Mouse (Mus musculus): Measurements from ENCODE around the gene Ntsr2.

DNA sequence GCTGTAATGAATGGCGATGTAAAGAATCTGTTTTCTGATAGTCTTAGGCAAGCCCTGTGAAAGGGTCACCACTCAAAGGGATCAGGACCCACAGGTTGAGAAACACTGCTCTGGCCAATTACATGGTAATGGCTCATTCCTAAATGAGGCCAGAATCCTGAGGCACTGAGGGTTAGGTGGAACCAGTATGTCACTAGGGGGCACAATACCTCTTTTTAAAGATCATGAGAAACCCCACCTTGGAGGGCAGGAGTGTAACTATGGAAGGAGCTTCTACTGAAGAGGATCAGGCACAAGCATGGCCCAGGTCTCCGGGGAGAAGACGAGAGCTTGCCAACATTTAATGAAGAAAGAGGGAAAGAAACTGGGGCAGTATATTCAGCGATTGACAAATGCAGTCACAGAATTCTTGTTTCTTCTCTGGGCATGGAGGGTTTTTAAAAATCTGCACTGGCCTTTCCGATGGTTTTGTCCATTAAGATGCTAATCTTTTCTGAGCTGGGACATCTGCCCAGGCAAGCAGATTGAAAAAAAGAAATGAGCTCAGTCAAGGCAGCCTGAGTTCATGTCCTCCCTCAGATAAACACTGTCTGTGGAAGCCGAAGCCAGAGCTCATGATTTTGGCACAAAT, 9.9 kb downstream of the Ntsr2 start:
- no peak for TF ChIP-seq POLR2A (IDR thresholded peaks at IDR 0.05; ENCODE audit: insufficient read length, low read depth)
- no peak for TF ChIP-seq TCF12 (IDR thresholded peaks at IDR 0.05; ENCODE audit: insufficient read depth, poor library complexity, severe bottlenecking)
- TF ChIP-seq POLR2AphosphoS2 (IDR thresholded peaks at IDR 0.05; ENCODE audit: insufficient read length, low read depth) = no peak
- TF ChIP-seq USF1 (IDR thresholded peaks at IDR 0.05; ENCODE audit: low read depth) = no peak
- no peak for TF ChIP-seq SRF (IDR thresholded peaks at IDR 0.05; ENCODE audit: control insufficient read depth, insufficient read length, low read depth)
- no peak for TF ChIP-seq MAX (IDR thresholded peaks at IDR 0.05; ENCODE audit: low read depth)
- no peak for TF ChIP-seq E2F4 (IDR thresholded peaks at IDR 0.05; ENCODE audit: insufficient read depth)
- no peak for TF ChIP-seq CEBPB (IDR thresholded peaks at IDR 0.05; ENCODE audit: insufficient read depth, poor library complexity, severe bottlenecking)

Measured in myocyte (in vitro differentiated cells).